Mouse (Mus musculus): ENCODE data around the gene Vav3. TPM values are rescaled to one million over a fixed set of nuclear protein-coding genes. Genes with fewer than 3 reads are reported as not detected.
A peak's percentile ranks its signal among the peaks of the same experiment; 100 is the strongest.

The Vav3 gene
- polyA plus RNA-seq, 1 experiment from 2014 or later: 15.4 TPM

GRCm38 (mm10) chr3:109683608-109684295 is 343.3 kb downstream of the Vav3 start:
- Histone ChIP-seq H3K4me3 (no peak overlapping the region), H3K9me3 (no peaks in the 10 kb centered on the region), H3K9ac (no peak overlapping the region), H3K4me1 (replicated peaks) (no peaks in the 10 kb centered on the region), H3K36me3 (no peaks in the 10 kb centered on the region), H3K4me2 (no peak overlapping the region), H3K27ac (replicated peaks) (no peak overlapping the region), H3K27me3 (no peaks in the 10 kb centered on the region)
- ATAC-seq (ENCODE audit: low FRiP score, low read depth): no peak
- 78% methylated on average over 5 of the region's 5 CpGs for WGBS

DNA sequence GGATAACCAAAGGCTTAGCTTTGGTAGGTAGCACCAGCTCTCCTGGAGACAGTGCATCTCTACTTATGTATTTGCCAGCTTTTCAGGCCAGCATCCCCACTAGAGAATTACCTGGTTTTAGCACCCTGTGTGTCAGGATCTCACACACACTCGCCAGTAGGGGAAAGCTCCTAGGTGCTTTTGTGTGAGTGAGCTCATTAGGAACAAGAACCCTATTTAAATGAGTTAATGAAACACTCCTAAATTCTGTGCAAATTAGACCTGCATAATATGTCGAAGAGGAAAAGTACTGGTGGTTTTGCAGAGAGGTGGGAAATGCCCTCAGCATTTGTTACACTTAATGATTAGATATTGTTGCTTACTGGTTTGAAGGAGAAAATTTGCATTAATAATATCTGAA is 350.1 kb downstream of the Vav3 start:
- H3K27me3 ChIP-seq: no peaks in the 10 kb centered on the region
- no peak overlapping the region for H3K27ac ChIP-seq (replicated peaks)
- H3K9ac ChIP-seq: no peak overlapping the region
- no peaks in the 10 kb centered on the region for H3K36me3 ChIP-seq
- ATAC-seq (ENCODE audit: low FRiP score, low read depth): no peak
- H3K4me1 ChIP-seq (replicated peaks): no peaks in the 10 kb centered on the region
- H3K9me3 ChIP-seq: no peaks in the 10 kb centered on the region
- WGBS: 66% methylated on average over 2 of the region's 2 CpGs
- no peak overlapping the region for H3K4me3 ChIP-seq
- no peak overlapping the region for H3K4me2 ChIP-seq

GRCm38 (mm10) chr3:109692613-109693012 is 352.2 kb downstream of the Vav3 start:
- Histone ChIP-seq H3K4me3 (no peak overlapping the region), H3K4me2 (no peak overlapping the region), H3K9ac (no peak overlapping the region), H3K4me1 (replicated peaks) (no peaks in the 10 kb centered on the region), H3K9me3 (no peaks in the 10 kb centered on the region), H3K27ac (replicated peaks) (no peak overlapping the region), H3K36me3 (no peaks in the 10 kb centered on the region), H3K27me3 (no peaks in the 10 kb centered on the region)
- WGBS: 76% methylated on average over 3 of the region's 3 CpGs
- ATAC-seq (ENCODE audit: low FRiP score, low read depth): no peak

GRCm38 (mm10) chr3:109701301-109701700 is 360.8 kb downstream of the Vav3 start:
- H3K27me3 ChIP-seq: no peaks in the 10 kb centered on the region
- no peaks in the 10 kb centered on the region for H3K36me3 ChIP-seq
- no peak overlapping the region for H3K9ac ChIP-seq
- 81% methylated on average over 1 of the region's 1 CpGs for WGBS
- no peak for ATAC-seq (ENCODE audit: low FRiP score, low read depth)
- no peaks in the 10 kb centered on the region for H3K9me3 ChIP-seq
- no peak overlapping the region for H3K4me3 ChIP-seq
- H3K4me2 ChIP-seq: no peak overlapping the region
- no peaks in the 10 kb centered on the region for H3K4me1 ChIP-seq (replicated peaks)
- no peak overlapping the region for H3K27ac ChIP-seq (replicated peaks)

GRCm38 (mm10) chr3:109707786-109708460 is 367.5 kb downstream of the Vav3 start:
- Histone ChIP-seq H3K4me1 (replicated peaks) (no peaks in the 10 kb centered on the region), H3K4me2 (no peak overlapping the region), H3K36me3 (no peaks in the 10 kb centered on the region), H3K27me3 (no peaks in the 10 kb centered on the region), H3K9ac (no peak overlapping the region), H3K27ac (replicated peaks) (no peak overlapping the region), H3K9me3 (no peaks in the 10 kb centered on the region), H3K4me3 (no peak overlapping the region)
- ATAC-seq (ENCODE audit: low FRiP score, low read depth): no peak
- 75% methylated on average over 2 of the region's 2 CpGs for WGBS

- H3K36me3 ChIP-seq: no peaks in the 10 kb centered on the region
- no peaks in the 10 kb centered on the region for H3K9me3 ChIP-seq
- 92% methylated on average over 7 of the region's 7 CpGs for WGBS
- H3K9ac ChIP-seq: no peak overlapping the region
- H3K4me3 ChIP-seq: no peak overlapping the region
- H3K27me3 ChIP-seq: no peaks in the 10 kb centered on the region
- ATAC-seq (ENCODE audit: low FRiP score, low read depth): no peak
- no peaks in the 10 kb centered on the region for H3K4me1 ChIP-seq (replicated peaks)
- no peak overlapping the region for H3K4me2 ChIP-seq
- no peak overlapping the region for H3K27ac ChIP-seq (replicated peaks)
These were observed 371.3 kb downstream of the Vav3 start for GRCm38 (mm10) chr3:109711751-109712150.

- no peak overlapping the region for H3K9ac ChIP-seq
- H3K9me3 ChIP-seq: no peaks in the 10 kb centered on the region
- no peaks in the 10 kb centered on the region for H3K27me3 ChIP-seq
- no peak for ATAC-seq (ENCODE audit: low FRiP score, low read depth)
- no peak overlapping the region for H3K4me2 ChIP-seq
- H3K27ac ChIP-seq (replicated peaks): no peak overlapping the region
- H3K36me3 ChIP-seq: no peaks in the 10 kb centered on the region
- no peaks in the 10 kb centered on the region for H3K4me1 ChIP-seq (replicated peaks)
- no peak overlapping the region for H3K4me3 ChIP-seq
These were observed 374.0 kb downstream of the Vav3 start for GRCm38 (mm10) chr3:109714476-109714875.

DNA sequence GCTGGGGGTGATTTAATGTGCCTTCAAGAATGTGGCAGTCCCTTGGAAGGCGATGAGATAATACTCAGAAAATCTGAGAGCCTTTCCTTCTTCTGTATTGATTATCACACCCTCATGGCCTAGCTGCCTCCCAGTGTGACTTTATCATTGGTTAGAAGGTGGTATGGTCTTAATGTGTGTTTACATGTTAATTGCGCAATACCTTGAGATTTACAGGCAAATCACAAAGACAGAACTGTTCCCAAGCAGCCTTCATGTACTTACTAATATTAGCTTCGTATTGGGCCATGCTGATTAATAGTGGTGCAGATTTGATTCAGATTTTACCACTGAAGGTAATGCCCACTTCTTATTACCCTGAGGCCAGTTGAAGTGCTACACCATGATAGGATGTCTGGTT is 381.3 kb downstream of the Vav3 start:
- H3K36me3 ChIP-seq: no peaks in the 10 kb centered on the region

DNA sequence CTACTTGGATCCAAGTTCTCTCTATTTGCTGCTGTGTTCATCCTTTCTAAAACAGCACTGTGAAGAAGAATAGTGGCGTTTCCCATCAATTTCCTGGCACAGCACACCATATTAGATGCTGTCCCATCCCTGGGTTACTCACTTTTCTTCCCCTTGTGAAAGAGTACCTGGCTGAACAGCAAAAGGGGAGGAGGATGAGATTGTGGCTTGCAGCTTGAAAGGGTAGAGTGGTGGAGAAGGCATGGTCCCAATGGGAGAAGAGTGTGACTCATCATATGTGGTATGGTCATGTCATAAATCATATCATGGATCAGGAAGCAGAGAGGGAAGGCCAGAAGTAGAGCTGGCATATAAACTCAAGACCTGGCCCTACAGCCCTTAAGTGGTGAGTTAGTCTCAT is 386.3 kb downstream of the Vav3 start:
- H3K36me3 ChIP-seq: no peaks in the 10 kb centered on the region
- peaks cover 5% of the 10 kb centered on the region for H3K4me1 ChIP-seq (replicated peaks)
- no peak overlapping the region for H3K27ac ChIP-seq (replicated peaks)
- no peak overlapping the region for H3K4me3 ChIP-seq
- ATAC-seq (ENCODE audit: low FRiP score, low read depth): no peak
- H3K27me3 ChIP-seq: no peaks in the 10 kb centered on the region
- no peak overlapping the region for H3K4me2 ChIP-seq
- no peaks in the 10 kb centered on the region for H3K9me3 ChIP-seq
- H3K9ac ChIP-seq: no peak overlapping the region
- WGBS: 93% methylated on average over 1 of the region's 1 CpGs

More for the DNA sequence above, 381.3 kb downstream of the Vav3 start:
- Histone ChIP-seq H3K9ac (no peak overlapping the region), H3K27me3 (no peaks in the 10 kb centered on the region), H3K4me2 (no peak overlapping the region), H3K4me3 (no peak overlapping the region), H3K4me1 (replicated peaks) (no peaks in the 10 kb centered on the region), H3K27ac (replicated peaks) (no peak overlapping the region), H3K9me3 (no peaks in the 10 kb centered on the region)
- 95% methylated on average over 3 of the region's 3 CpGs for WGBS
- ATAC-seq (ENCODE audit: low FRiP score, low read depth): no peak

- Histone ChIP-seq H3K36me3 (no peaks in the 10 kb centered on the region), H3K4me3 (no peak overlapping the region), H3K9ac (no peak overlapping the region), H3K27me3 (no peaks in the 10 kb centered on the region), H3K9me3 (no peaks in the 10 kb centered on the region), H3K4me1 (replicated peaks) (peaks cover 15% of the 10 kb centered on the region), H3K4me2 (peak overlapping the region; percentile 23; the same call in 1 of the 2 replicates), H3K27ac (replicated peaks) (0 out of 2 replicates have a peak overlapping the region, but pooled peaks have one; percentile 42)
- peak; percentile 62; the same call in 1 of the 2 replicates for ATAC-seq (ENCODE audit: low FRiP score, low read depth)
- 30% methylated on average over 5 of the region's 5 CpGs for WGBS
These were observed 391.3 kb downstream of the Vav3 start for GRCm38 (mm10) chr3:109731592-109732230.

GRCm38 (mm10) chr3:109732327-109733182 is 392.1 kb downstream of the Vav3 start:
- H3K9ac ChIP-seq: no peak overlapping the region
- H3K4me1 ChIP-seq (replicated peaks): peaks cover 15% of the 10 kb centered on the region
- 39% methylated on average over 10 of the region's 10 CpGs for WGBS
- H3K9me3 ChIP-seq: no peaks in the 10 kb centered on the region
- H3K4me3 ChIP-seq: no peak overlapping the region
- H3K4me2 ChIP-seq: peak overlapping the region; percentile 23; the same call in 1 of the 2 replicates
- H3K36me3 ChIP-seq: no peaks in the 10 kb centered on the region
- peak; percentile 92 for ATAC-seq (ENCODE audit: low FRiP score, low read depth)
- H3K27me3 ChIP-seq: no peaks in the 10 kb centered on the region
- 0 out of 2 replicates have a peak overlapping the region, but pooled peaks have one; percentile 42 for H3K27ac ChIP-seq (replicated peaks)
